Mouse (Mus musculus) heart, postnatal 0 days (tissue): ENCODE measurements around the gene Ncaph2. TPM values are rescaled to one million over a fixed set of nuclear protein-coding genes. Genes with fewer than 3 reads are reported as not detected.

Source experiments
- ATAC-seq: fragments of 200-750 bp; cut with Nextera tagmentation; 2 replicates; pipeline ENCODE4 v1.8.0; 2017; ENCODE audit warnings: low read depth, moderate number of reproducible peaks, moderate library complexity; ENCODE audit not compliant: insufficient read depth
- DNase-seq: peaks from one replicate; pipeline ENCODE4 v3.0.0-alpha.2; 2016; ENCODE audit warnings: low spot score
- H3K27ac ChIP-seq: fragments of 300-500 bp; sonication (generic); 2 replicates; pipeline ENCODE4 v1.5.1; 2014; ENCODE audit warnings: low read depth, mild to moderate bottlenecking
- H3K27me3 ChIP-seq: fragments of 300-500 bp; sonication (generic); 2 replicates; pipeline ENCODE4 v1.6.1; 2014; ENCODE audit warnings: low read length, mixed read lengths; ENCODE audit not compliant: control insufficient read depth, insufficient read depth
- H3K36me3 ChIP-seq: fragments of 300-500 bp; sonication (generic); replicated peaks from 2 replicates; pipeline ENCODE4 v1.6.1; 2014; ENCODE audit warnings: low read length, mixed read lengths; ENCODE audit not compliant: control insufficient read depth, insufficient read depth
- H3K4me1 ChIP-seq: fragments of 300-500 bp; sonication (generic); 2 replicates; pipeline ENCODE4 v1.6.1; 2014; ENCODE audit warnings: antibody characterized with exemption; ENCODE audit not compliant: control insufficient read depth, insufficient read depth
- H3K4me2 ChIP-seq: fragments of 300-500 bp; sonication (generic); 2 replicates; pipeline ENCODE4 v1.6.1; 2014; ENCODE audit warnings: low read depth, mild to moderate bottlenecking, low read length, moderate library complexity
- H3K4me3 ChIP-seq: fragments of 300-500 bp; sonication (generic); 2 replicates; pipeline ENCODE4 v1.5.1; 2014; ENCODE audit warnings: low read depth, low read length
- H3K9ac ChIP-seq: fragments of 300-500 bp; sonication (generic); replicated peaks from 2 replicates; pipeline ENCODE4 v1.6.1; 2014; ENCODE audit warnings: low read depth, low read length, mixed read lengths
- H3K9me3 ChIP-seq: fragments of 300-500 bp; sonication (generic); replicated peaks from 2 replicates; pipeline ENCODE4 v1.6.1; 2016; ENCODE audit warnings: low read length; ENCODE audit not compliant: control insufficient read depth
- CTCF ChIP-seq: IDR thresholded peaks from 2 replicates; pipeline ENCODE4 v1.5.1; 2016; ENCODE audit warnings: antibody characterized with exemption, control low read depth, low read depth
- EP300 ChIP-seq: IDR thresholded peaks from 2 replicates; pipeline ENCODE4 v1.6.1; 2016; ENCODE audit warnings: antibody characterized with exemption, low read depth
- WGBS: fragments of 180-500 bp; shearing (Covaris S2); extraction: QIAGEN DNeasy Blood & Tissue Kit; methylation state at CpG from one replicate; pipeline ENCODE4 v1.1.7; 2014; 5-methylcytosine and 5-hydroxymethylcytosine counted together
- polyA plus RNA-seq: library from polyadenylated mRNA; unstranded; fragments of >200 nt; fragmentation: Nextera tagmentation; extraction: Ambion mirVana; gene quantifications from 2 replicates; pipeline ENCODE4 v1.2.1, GENCODE M21; 2015
- total RNA-seq: library from RNA; depleted of rRNA; stranded (reverse); fragments of >200 nt; gene quantifications from 2 replicates; pipeline ENCODE4 v1.2.3, GENCODE M21; 2014; ENCODE audit warnings: low replicate concordance; rRNA removed

Gene Ncaph2
- total RNA-seq (83.8 and 136 TPM in 2 replicates), polyA plus RNA-seq (59.4 and 64.3 TPM in 2 replicates)

DNA sequence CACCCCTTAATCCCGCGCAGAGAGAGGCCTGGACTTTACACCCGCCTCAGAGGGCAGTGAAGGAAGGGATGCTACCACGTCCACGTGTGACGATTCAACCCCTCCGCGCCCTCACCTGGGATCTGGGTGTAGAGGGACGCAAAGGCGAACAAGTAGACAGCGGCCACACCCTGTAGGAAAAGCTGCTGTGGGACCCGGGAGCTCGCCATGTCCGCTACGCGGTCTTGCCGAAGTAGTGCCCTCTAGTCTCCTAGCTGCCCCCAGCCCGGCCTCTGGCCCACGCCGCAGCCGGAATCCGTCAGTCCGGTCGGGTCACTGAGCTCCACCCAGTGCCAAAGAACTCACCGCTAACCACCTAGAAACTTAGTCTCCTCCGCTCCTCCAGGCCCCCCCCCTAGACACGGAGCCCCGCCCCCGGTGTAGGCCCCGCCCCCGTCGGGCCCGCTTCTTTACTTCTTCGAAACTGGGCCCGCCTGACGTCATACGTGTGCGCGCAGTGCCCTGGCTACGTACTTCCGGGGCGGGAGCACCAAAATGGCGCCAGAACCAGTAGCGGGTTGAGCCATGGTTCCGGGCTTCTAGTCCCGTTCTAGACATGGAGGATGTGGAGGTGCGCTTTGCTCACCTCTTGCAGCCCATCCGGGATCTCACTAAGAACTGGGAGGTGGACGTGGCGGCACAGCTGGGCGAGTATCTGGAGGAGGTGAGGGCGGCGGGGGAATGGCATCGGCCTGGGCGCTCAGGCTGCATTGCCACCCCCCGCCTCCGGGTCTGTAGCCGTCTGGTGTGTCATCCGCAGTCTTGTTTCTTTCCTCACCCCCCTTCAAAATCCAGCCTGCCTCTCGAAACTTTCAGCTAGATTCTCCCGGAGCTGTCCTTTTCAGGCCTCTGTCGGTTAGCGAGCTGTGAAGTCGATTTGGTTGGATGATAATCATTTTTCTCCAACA, at the start of gene Ncaph2, which contains the start of gene Lmf2:
TSS of gene Ncaph2 (plus strand) at position 479 of the 947 bp plus-strand sequence.
TSS of gene Lmf2 (minus strand) at position 419 of the 947 bp plus-strand sequence.
- 0 out of 2 replicates have a peak, but pooled peaks have one; percentile 5 for TF ChIP-seq EP300
- TF ChIP-seq CTCF, result no peak
- under 1% methylated on average over 64 of the region's 64 CpGs for WGBS

DNA sequence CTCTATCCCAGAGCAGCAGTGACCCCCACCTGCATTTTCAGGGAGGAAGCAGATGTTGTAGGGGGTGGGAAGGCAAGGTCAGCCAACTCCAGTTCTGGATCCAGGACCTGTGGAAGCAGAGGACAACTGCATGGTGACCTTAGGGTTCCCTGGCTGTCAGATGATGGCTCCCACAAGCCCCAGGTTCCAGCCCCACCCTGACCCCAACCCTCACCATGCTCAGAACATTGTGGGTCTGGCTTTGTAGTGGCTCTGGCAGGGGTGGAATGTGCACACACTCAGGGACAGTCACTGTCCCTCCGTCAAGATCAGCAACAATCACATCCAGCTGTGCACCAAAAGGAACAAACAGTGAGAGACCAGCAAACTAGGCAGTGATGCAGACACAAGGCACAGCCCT, 49.6 kb upstream of the Ncaph2 start:
- Histone ChIP-seq H3K4me1 (peaks cover 14% of the 10 kb centered on the region; the same call in 1 of the 2 replicates), H3K9me3 (no peaks in the 10 kb centered on the region), H3K27me3 (no peaks in the 10 kb centered on the region), H3K9ac (no peak overlapping the region), H3K27ac (no peak overlapping the region), H3K4me2 (no peak overlapping the region), H3K36me3 (peaks cover 58% of the 10 kb centered on the region), H3K4me3 (no peak overlapping the region)
- WGBS, result 83% methylated on average over 1 of the region's 1 CpGs
- DNase-seq (no peak), ATAC-seq (no peak)
- TF ChIP-seq EP300 (no peak), CTCF (no peak)

More for the DNA sequence above, at the start of gene Ncaph2, which contains the start of gene Lmf2:
- H3K9me3 ChIP-seq, result no peaks in the 10 kb centered on the region
- peaks cover 36% of the 10 kb centered on the region for H3K36me3 ChIP-seq
- H3K27ac ChIP-seq, result peak within 1 kb of the TSS; percentile 89
- peak; percentile 91 for DNase-seq
- H3K27me3 ChIP-seq, result no peaks in the 10 kb centered on the region
- peak within 1 kb of the TSS; percentile 77 for H3K4me3 ChIP-seq
- peak; percentile 95 for ATAC-seq
- peaks cover 22% of the 10 kb centered on the region; the same call in 1 of the 2 replicates for H3K4me1 ChIP-seq
- H3K4me2 ChIP-seq, result peak within 1 kb of the TSS; percentile 90
- peak within 1 kb of the TSS; percentile 79 for H3K9ac ChIP-seq

DNA sequence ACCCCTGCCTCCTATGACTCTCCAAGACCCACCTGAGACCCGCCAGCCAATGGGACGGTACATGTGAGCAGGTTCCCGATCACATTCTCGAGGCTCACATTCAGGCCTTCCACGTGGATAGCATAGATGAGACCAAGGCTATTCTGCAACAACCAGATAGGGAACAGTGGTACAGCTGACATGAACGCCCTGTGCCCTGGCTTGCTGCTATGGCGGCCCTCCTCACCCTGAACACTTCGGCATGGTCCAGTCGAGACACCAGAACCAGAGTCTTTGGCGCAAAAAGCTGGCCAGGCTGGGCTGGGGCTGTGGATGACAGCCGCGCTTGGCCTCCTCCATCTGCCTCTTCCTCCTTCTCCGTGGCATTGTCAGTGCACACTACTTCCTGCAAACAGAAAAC, 48.1 kb upstream of the Ncaph2 start:
- Histone ChIP-seq H3K27ac (no peak overlapping the region), H3K36me3 (peaks cover 43% of the 10 kb centered on the region), H3K9me3 (no peaks in the 10 kb centered on the region), H3K4me3 (no peak overlapping the region), H3K9ac (no peak overlapping the region), H3K27me3 (no peaks in the 10 kb centered on the region), H3K4me1 (peaks cover 14% of the 10 kb centered on the region; the same call in 1 of the 2 replicates), H3K4me2 (no peak overlapping the region)
- DNase-seq (no peak), ATAC-seq (no peak)
- TF ChIP-seq EP300 (no peak), CTCF (no peak)
- 89% methylated on average over 13 of the region's 13 CpGs for WGBS

DNA sequence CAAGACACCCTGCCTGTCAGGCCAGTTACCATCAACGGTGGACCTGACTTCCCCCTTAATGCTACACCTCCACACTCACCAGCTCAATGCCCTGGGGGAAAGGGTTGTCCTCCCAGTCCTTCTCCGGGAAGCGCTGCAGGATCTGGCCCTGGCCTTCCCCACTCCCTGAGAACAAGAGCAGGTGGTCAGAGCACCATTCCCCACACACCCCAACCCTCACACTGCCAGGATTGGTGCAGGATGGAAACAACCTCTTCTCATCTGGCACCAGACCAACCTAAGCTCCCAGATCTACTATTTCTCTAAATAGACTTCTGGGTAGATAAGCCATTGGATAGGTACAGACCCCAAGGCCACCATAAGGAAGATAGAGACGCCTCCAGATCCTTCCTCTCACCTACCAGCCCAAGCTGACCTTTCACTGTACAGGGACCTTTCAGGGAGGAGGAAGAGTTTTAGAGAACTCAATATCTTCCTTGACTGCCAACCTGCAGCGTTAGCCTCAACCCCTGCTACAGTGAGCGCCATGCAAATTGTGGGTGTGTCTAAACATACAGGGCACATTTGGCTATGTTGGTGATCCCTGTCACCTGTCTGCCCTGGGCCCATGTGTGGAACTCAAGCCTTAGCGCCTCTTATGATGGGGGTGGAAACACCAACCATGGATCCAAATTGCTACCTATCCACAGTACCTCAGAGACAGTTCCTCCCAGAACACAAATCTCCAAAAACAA, 46.9 kb upstream of the Ncaph2 start:
- Histone ChIP-seq H3K9me3 (no peaks in the 10 kb centered on the region), H3K27me3 (no peaks in the 10 kb centered on the region), H3K4me3 (no peak overlapping the region), H3K27ac (no peak overlapping the region), H3K36me3 (peaks cover 32% of the 10 kb centered on the region), H3K4me1 (peaks cover 18% of the 10 kb centered on the region), H3K9ac (no peak overlapping the region), H3K4me2 (no peak overlapping the region)
- ATAC-seq, result no peak
- no peak for TF ChIP-seq CTCF
- TF ChIP-seq EP300, result no peak
- no peak for DNase-seq
- 75% methylated on average over 7 of the region's 7 CpGs for WGBS

DNA sequence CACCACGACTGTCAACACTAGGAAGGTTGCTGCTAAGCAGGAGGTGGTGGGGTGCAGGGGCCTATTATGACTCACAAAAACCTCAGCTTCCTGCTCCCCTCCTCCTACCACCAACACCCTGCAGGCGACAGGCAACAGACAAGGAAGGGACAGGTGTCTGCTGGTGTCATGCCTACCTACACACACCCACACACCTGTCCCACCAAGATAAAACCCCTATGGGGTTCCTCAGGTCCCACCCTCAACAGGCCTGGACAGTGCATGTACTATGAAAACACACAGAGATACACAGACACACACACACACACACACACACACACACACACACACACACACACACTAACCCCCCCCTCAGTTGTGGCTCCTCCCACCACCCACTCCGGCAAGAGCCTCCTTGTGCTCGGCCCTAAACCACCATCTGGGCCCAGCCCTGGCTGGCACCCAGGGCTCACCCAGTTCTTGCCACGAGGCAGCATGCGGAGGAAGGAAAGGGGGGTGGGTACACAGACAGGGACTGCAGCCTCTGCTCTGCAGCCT, 45.5 kb upstream of the Ncaph2 start:
- 49% methylated on average over 6 of the region's 6 CpGs for WGBS
- H3K4me3 ChIP-seq, result no peak overlapping the region
- DNase-seq (no peak), ATAC-seq (no peak)
- H3K4me2 ChIP-seq, result no peak overlapping the region
- TF ChIP-seq CTCF, result no peak
- TF ChIP-seq EP300, result no peak
- H3K36me3 ChIP-seq, result peaks cover 17% of the 10 kb centered on the region
- H3K4me1 ChIP-seq, result peaks cover 27% of the 10 kb centered on the region
- peak overlapping the region; percentile 40; the same call in 1 of the 2 replicates for H3K27ac ChIP-seq
- no peaks in the 10 kb centered on the region for H3K27me3 ChIP-seq
- H3K9me3 ChIP-seq, result no peaks in the 10 kb centered on the region
- no peak overlapping the region for H3K9ac ChIP-seq
